Mouse (Mus musculus) cerebellum, adult 9-11 months (tissue): ENCODE data around the gene Urah.

Experiments used
- DNase-seq: peaks from one replicate; pipeline ENCODE4 v3.0.0; 2022

Gene Urah

GRCm38 (mm10) chr7:140877364-140877763 is 42.5 kb downstream of the Urah start:
- no peak for DNase-seq

- no peak for DNase-seq
Observed at GRCm38 (mm10) chr7:140879355-140879754, 44.5 kb downstream of the Urah start.

- DNase-seq, result no peak
Observed at GRCm38 (mm10) chr7:140880419-140880818, 45.6 kb downstream of the Urah start.

DNA sequence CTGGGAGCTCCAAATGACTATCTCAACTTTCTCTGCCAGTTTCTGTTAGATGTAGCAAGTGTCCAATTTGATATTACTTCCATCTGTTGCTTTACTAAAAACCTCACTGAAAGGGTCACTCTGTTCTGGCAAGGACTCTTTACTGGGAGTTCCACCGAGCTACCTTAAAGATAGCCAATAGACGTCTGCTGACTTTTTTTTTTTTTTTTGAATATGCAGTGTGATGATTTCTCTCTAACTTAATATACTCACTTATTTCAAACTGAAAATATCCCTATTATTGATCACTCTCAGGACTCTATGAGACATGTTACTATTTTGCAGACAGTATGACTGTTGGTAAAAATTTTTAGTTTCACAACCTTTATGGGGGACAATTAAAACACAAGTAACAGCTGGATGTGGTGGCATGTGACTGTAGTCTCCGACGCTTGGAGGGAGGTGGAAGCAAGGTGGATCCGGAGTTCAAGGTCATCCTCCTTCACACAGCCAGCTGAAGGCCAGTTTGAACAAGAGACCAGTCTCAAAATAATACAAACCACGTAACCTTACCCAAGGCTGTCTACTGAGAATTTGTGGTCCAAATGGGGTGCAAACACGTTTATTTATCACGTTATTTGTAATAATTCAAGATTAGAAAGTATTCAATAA is 46.2 kb downstream of the Urah start:
- DNase-seq, result no peak

GRCm38 (mm10) chr7:140881696-140882468 is 47.1 kb downstream of the Urah start, which contains the start of the genes Psmd13 and Sirt3:
Psmd13 (plus strand) TSS chr7:140881968.
Sirt3 (minus strand) TSS chr7:140882309.
- DNase-seq, result peak; percentile 92

GRCm38 (mm10) chr7:140882469-140882803 is 47.6 kb downstream of the Urah start:
- DNase-seq, result no peak
